Mouse (Mus musculus) neural tube, embryonic 15.5 days (tissue): Measurements from ENCODE around the gene Guca1a. TPM values are rescaled to one million over a fixed set of nuclear protein-coding genes. Genes with fewer than 3 reads are reported as not detected.

ENCODE experiments used
- ATAC-seq: fragments of 200-750 bp; cut with Nextera tagmentation; 2 replicates; pipeline ENCODE4 v1.8.0; 2017; ENCODE audit warnings: mild to moderate bottlenecking, moderate TSS enrichment, moderate library complexity; ENCODE audit not compliant: low FRiP score
- H3K27ac ChIP-seq: fragments of 300-500 bp; sonication (generic); replicated peaks from 2 replicates; pipeline ENCODE4 v1.5.1; 2015; ENCODE audit warnings: mild to moderate bottlenecking, inconsistent platforms
- H3K27me3 ChIP-seq: fragments of 300-500 bp; sonication (generic); replicated peaks from 2 replicates; pipeline ENCODE4 v1.6.1; 2015; ENCODE audit warnings: inconsistent platforms
- H3K36me3 ChIP-seq: fragments of 300-500 bp; sonication (generic); 2 replicates; pipeline ENCODE4 v1.6.1; 2015; ENCODE audit warnings: inconsistent platforms
- H3K4me1 ChIP-seq: fragments of 300-500 bp; sonication (generic); 2 replicates; pipeline ENCODE4 v1.6.1; 2015; ENCODE audit warnings: inconsistent platforms
- H3K4me2 ChIP-seq: fragments of 300-500 bp; sonication (generic); 2 replicates; pipeline ENCODE4 v1.6.1; 2015; ENCODE audit warnings: inconsistent platforms, mild to moderate bottlenecking, moderate library complexity
- H3K4me3 ChIP-seq: fragments of 300-500 bp; sonication (generic); replicated peaks from 2 replicates; pipeline ENCODE4 v1.5.1; 2015; ENCODE audit warnings: mild to moderate bottlenecking, inconsistent platforms
- H3K9ac ChIP-seq: fragments of 300-500 bp; sonication (generic); replicated peaks from 2 replicates; pipeline ENCODE4 v1.6.1; 2015; ENCODE audit warnings: mild to moderate bottlenecking, inconsistent platforms
- H3K9me3 ChIP-seq: fragments of 300-500 bp; sonication (generic); replicated peaks from 2 replicates; pipeline ENCODE4 v1.6.1; 2016; ENCODE audit warnings: inconsistent platforms
- WGBS: fragments of 180-500 bp; shearing (Covaris S2); methylation state at CpG from one replicate; pipeline ENCODE4 v1.1.7; 2015; ENCODE audit warnings: mixed read lengths; 5-methylcytosine and 5-hydroxymethylcytosine counted together
- polyA plus RNA-seq: library from polyadenylated mRNA; unstranded; fragments of >200 nt; fragmentation: Nextera tagmentation; extraction: Ambion mirVana; gene quantifications from 2 replicates; pipeline ENCODE4 v1.2.1, GENCODE M21; 2015

Gene Guca1a
- polyA plus RNA-seq: 0.92 and 1.2 TPM in 2 replicates

DNA sequence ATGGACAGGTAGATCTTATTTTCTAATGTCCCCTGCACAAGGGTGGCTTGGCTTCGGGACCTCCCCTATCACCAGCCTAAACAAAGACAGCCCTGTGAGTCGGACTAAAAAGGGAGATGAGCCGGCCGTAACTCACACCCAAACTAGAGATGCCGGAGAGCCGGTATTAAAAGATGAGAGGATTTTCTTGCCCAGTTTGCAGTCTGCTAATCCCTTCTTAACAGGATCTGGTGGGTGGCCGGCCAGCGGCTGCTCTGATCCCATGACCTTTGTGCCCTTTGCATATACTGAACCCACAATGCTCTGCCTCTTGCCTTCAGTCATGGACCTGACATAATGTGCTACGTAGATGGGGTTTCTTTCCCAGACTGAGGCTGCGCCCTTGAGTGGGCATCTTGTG is at the start of gene Guca1a:
TSS of gene Guca1a (minus strand) at position 134 of the 400 bp plus-strand sequence.
- H3K9ac ChIP-seq: no peak within 1 kb of the TSS
- whole genome bisulfite sequencing: 69% methylated on average over 10 of the region's 10 CpGs
- H3K27me3 ChIP-seq: peaks cover 24% of the 10 kb centered on the region
- no peaks in the 10 kb centered on the region for H3K9me3 ChIP-seq
- no peak within 1 kb of the TSS for H3K4me2 ChIP-seq
- no peaks in the 10 kb centered on the region for H3K36me3 ChIP-seq
- H3K4me1 ChIP-seq: peaks cover 3% of the 10 kb centered on the region
- no peak within 1 kb of the TSS for H3K27ac ChIP-seq
- H3K4me3 ChIP-seq: no peak within 1 kb of the TSS
- ATAC-seq: no peak

GRCm38 (mm10) chr17:47449432-47449831 is 49.0 kb upstream of the Guca1a start:
- Histone ChIP-seq H3K4me3 (no peak overlapping the region), H3K27me3 (no peaks in the 10 kb centered on the region), H3K9ac (no peak overlapping the region), H3K36me3 (no peaks in the 10 kb centered on the region), H3K4me2 (no peak overlapping the region), H3K4me1 (0 out of 2 replicates have a peak, but pooled peaks cover 2% of the 10 kb centered on the region), H3K27ac (no peak overlapping the region), H3K9me3 (no peaks in the 10 kb centered on the region)
- no peak for ATAC-seq
- WGBS: 80% methylated on average over 5 of the region's 5 CpGs

DNA sequence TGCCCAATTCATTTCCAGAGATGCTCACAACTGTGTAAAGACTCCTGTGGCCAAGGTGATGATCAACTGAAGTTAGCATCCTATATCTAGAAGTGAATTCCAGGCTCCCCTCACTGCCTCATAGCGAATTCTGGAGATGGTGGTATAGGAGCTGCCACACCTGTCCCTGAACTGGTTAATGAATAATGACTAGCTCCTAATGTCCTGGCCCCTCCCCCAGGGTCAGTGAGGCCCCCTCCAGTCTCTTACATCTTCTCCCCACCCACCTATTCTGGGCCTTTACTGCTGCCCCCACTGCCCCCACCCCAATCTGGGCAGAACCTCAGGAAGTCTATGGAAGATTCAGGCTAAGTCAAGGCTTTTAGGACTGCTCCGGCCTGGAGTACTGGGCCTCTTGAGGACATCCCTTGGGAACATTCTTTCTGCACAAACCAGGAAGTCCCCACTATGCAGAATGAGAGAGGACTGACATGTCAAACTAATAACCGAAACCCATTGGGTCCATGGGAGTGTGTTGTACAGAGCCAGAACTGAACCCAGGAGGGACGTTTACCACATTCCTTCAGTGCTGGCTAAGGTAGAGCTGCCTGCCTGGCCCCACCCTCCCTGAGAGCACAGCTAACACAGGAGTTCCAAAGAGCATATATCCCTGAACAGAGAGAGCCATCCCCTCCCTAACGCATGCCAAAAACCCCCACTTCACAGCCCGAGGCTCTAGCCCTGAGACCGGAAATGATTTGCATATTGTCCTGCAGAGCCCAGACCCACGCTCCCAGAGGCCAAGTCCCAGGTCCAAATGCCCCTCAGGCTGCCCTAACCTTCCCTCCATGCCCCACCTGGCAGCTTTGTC is 48.4 kb upstream of the Guca1a start:
- no peaks in the 10 kb centered on the region for H3K9me3 ChIP-seq
- no peak overlapping the region for H3K4me2 ChIP-seq
- 40% methylated on average over 8 of the region's 8 CpGs for WGBS
- no peaks in the 10 kb centered on the region for H3K36me3 ChIP-seq
- H3K4me1 ChIP-seq: 0 out of 2 replicates have a peak, but pooled peaks cover 2% of the 10 kb centered on the region
- no peak overlapping the region for H3K27ac ChIP-seq
- H3K27me3 ChIP-seq: no peaks in the 10 kb centered on the region
- no peak overlapping the region for H3K9ac ChIP-seq
- no peak for ATAC-seq
- H3K4me3 ChIP-seq: no peak overlapping the region

DNA sequence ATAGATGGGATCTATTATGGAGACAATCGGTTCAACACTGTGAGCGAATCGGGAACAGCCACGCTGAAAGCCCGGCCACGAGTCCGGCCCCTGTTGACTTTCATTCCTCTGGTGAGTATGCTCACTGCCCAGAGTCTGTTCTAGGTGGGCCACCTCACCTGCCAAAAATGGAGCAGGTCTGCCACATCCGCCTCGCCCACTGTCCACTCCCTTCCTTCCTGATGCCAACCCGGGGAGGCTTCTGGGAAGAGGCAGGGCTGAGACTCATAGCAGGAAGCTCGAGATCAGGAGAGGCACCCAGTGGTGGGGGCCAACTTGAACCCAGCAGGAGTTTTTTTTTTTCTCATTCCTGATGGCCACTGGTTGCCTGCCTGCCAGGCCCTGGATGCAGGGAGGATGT is 46.2 kb upstream of the Guca1a start:
- H3K9me3 ChIP-seq: no peaks in the 10 kb centered on the region
- no peak overlapping the region for H3K4me2 ChIP-seq
- ATAC-seq: no peak
- H3K4me3 ChIP-seq: no peak overlapping the region
- no peak overlapping the region for H3K9ac ChIP-seq
- H3K27me3 ChIP-seq: no peaks in the 10 kb centered on the region
- WGBS: 91% methylated on average over 11 of the region's 11 CpGs
- no peaks in the 10 kb centered on the region for H3K36me3 ChIP-seq
- no peak overlapping the region for H3K27ac ChIP-seq
- 0 out of 2 replicates have a peak, but pooled peaks cover 2% of the 10 kb centered on the region for H3K4me1 ChIP-seq

- Histone ChIP-seq H3K4me2 (no peak overlapping the region), H3K4me3 (no peak overlapping the region), H3K4me1 (0 out of 2 replicates have a peak, but pooled peaks cover 2% of the 10 kb centered on the region), H3K36me3 (no peaks in the 10 kb centered on the region), H3K27me3 (no peaks in the 10 kb centered on the region), H3K27ac (no peak overlapping the region), H3K9ac (no peak overlapping the region), H3K9me3 (no peaks in the 10 kb centered on the region)
- 83% methylated on average over 9 of the region's 9 CpGs for WGBS
- ATAC-seq: no peak
These were observed 45.6 kb upstream of the Guca1a start for GRCm38 (mm10) chr17:47446025-47446424.

DNA sequence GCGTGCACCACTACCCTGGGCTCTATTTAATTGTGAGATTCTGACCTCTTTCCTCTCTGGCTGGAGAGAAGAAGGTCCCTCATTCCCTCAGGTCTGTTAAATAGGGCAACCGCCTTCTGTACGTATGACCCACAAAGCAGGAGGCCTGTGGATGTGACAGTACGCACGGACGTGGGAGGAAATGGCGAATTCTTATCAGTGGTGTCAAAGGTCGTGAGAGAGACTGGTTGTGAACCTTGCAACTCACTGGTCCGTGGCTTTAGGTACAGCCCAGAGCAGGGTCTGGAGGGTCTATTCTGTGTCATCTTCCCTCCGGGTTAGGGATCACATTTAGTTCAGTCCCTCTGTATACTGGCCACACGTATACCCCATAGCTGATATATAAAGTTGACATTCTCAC is 45.1 kb upstream of the Guca1a start:
- Histone ChIP-seq H3K9me3 (no peaks in the 10 kb centered on the region), H3K36me3 (no peaks in the 10 kb centered on the region), H3K4me3 (no peak overlapping the region), H3K9ac (no peak overlapping the region), H3K4me2 (no peak overlapping the region), H3K27ac (no peak overlapping the region), H3K27me3 (no peaks in the 10 kb centered on the region), H3K4me1 (0 out of 2 replicates have a peak, but pooled peaks cover 4% of the 10 kb centered on the region)
- 82% methylated on average over 11 of the region's 11 CpGs for WGBS
- ATAC-seq: no peak

DNA sequence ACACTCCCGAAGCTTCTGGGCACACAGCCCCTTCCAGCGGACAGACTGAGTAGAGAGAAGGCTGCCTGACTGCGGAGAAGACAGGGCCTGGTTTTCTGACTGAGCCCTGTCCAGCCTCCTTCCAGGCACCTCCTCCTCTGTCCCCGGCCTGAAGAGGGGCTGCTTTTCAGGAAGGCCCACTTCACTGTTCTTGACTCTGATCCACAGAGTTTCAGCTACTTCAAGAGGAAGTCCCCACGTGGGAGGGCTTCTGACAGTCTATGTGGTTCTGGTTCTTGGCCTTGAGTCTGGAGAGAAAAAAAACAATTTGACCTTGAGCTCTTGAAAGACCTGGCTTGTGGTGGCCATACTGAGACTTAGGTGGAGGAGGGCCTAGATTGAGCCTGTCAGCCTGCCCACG is 43.7 kb upstream of the Guca1a start:
- Histone ChIP-seq H3K4me2 (no peak overlapping the region), H3K4me1 (0 out of 2 replicates have a peak, but pooled peaks cover 8% of the 10 kb centered on the region), H3K9ac (no peak overlapping the region), H3K4me3 (no peak overlapping the region), H3K27ac (no peak overlapping the region), H3K9me3 (no peaks in the 10 kb centered on the region), H3K36me3 (no peaks in the 10 kb centered on the region), H3K27me3 (no peaks in the 10 kb centered on the region; the same call in 1 of the 2 replicates)
- WGBS: 76% methylated on average over 6 of the region's 6 CpGs
- ATAC-seq: no peak

- ATAC-seq: no peak
- Histone ChIP-seq H3K4me2 (no peak overlapping the region), H3K4me3 (no peak overlapping the region), H3K9me3 (no peaks in the 10 kb centered on the region), H3K27me3 (peaks cover 17% of the 10 kb centered on the region), H3K36me3 (no peaks in the 10 kb centered on the region), H3K27ac (no peak overlapping the region), H3K4me1 (0 out of 2 replicates have a peak, but pooled peaks cover 8% of the 10 kb centered on the region), H3K9ac (no peak overlapping the region)
- 84% methylated on average over 3 of the region's 3 CpGs for WGBS
These were observed 41.9 kb upstream of the Guca1a start for GRCm38 (mm10) chr17:47442271-47442670.

GRCm38 (mm10) chr17:47441296-47442051 is 41.1 kb upstream of the Guca1a start:
- ATAC-seq: no peak
- no peaks in the 10 kb centered on the region for H3K9me3 ChIP-seq
- no peak overlapping the region for H3K4me3 ChIP-seq
- 75% methylated on average over 19 of the region's 19 CpGs for WGBS
- H3K9ac ChIP-seq: no peak overlapping the region
- no peak overlapping the region for H3K27ac ChIP-seq
- H3K4me2 ChIP-seq: no peak overlapping the region
- H3K27me3 ChIP-seq: peaks cover 25% of the 10 kb centered on the region
- no peaks in the 10 kb centered on the region for H3K36me3 ChIP-seq
- H3K4me1 ChIP-seq: peaks cover 14% of the 10 kb centered on the region

DNA sequence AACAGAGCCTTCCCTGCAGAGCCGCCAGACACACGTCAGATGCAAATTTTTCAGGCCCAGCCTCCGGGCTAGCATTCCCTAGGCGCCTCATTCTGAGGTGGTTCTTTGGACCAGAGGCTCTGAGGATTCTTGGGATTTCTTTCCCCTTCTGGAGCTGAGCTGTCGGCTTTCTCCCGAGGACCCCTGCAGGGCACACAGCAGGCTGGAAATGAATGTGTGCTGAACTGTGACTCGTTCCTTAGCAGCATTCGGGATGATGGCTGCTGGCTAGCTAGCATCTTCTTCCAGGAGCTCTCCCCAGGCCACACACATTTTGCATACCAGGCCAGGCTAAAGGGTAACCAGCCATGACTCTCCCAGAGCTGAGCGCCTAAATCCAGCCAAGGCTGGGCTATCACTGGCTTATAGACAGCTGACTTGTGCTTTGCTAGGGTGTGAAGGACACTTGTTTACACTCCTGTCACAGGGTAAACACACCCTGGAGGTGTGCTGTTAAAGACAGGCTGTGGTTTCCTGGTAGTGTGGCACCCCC is 40.0 kb upstream of the Guca1a start:
- 0 out of 2 replicates have a peak overlapping the region, but pooled peaks have one; percentile 2 for H3K27ac ChIP-seq
- H3K4me3 ChIP-seq: no peak overlapping the region
- peaks cover 31% of the 10 kb centered on the region for H3K27me3 ChIP-seq
- no peak overlapping the region for H3K9ac ChIP-seq
- no peaks in the 10 kb centered on the region for H3K36me3 ChIP-seq
- 0 out of 2 replicates have a peak, but pooled peaks have one; percentile 54 for ATAC-seq
- H3K4me1 ChIP-seq: peaks cover 17% of the 10 kb centered on the region
- no peak overlapping the region for H3K4me2 ChIP-seq
- 9% methylated on average over 9 of the region's 9 CpGs for WGBS
- no peaks in the 10 kb centered on the region for H3K9me3 ChIP-seq

DNA sequence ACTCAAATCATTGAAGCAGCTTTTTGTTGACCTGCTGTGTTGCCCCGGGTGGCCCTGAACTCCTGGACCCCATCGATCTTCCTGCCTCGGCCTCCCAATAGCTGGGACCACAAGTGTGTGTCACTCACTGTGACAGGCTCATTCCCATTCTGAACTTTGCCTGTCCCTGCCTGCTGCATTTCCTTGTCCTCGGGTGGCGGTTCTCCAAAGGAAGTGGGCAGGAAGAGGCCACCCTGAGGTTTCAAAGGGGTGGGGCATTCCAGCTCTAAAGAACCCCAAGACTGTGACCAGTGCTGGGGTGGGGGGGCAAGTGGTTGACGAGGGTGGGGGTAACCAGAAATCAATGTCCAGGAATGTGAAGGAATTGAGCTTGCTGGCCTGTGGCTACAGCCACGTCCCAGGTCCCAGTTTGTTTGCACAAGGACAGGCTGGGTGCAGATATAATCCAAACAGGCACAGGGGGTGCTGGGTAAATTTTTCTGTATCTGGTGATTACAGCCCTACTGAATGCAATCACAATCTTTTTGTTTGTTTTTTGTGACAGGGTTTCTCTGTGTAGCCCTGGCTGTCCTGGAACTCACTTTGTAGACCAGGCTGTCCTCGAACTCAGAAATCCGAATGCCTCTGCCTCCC is 39.1 kb upstream of the Guca1a start:
- Histone ChIP-seq H3K9ac (no peak overlapping the region), H3K27me3 (peaks cover 31% of the 10 kb centered on the region), H3K27ac (no peak overlapping the region), H3K4me2 (no peak overlapping the region), H3K36me3 (no peaks in the 10 kb centered on the region), H3K9me3 (no peaks in the 10 kb centered on the region), H3K4me1 (peaks cover 17% of the 10 kb centered on the region), H3K4me3 (no peak overlapping the region)
- ATAC-seq: no peak
- 41% methylated on average over 9 of the region's 9 CpGs for WGBS
